Mouse (Mus musculus) gastrocnemius, postnatal 4 days (tissue): ENCODE measurements around the gene Slamf9. TPM values are rescaled to one million over a fixed set of nuclear protein-coding genes. Genes with fewer than 3 reads are reported as not detected.

ENCODE experiments used
- DNase-seq, 2 experiments: peaks; one replicate each; pipeline ENCODE4 v3.0.0; 2021 to 2022; ENCODE audit warnings: low spot score in 2 of 2, mixed read lengths in 2 of 2
- total RNA-seq, 2 experiments: library from RNA; stranded (reverse); gene quantifications; 2 replicates each; pipeline ENCODE4 v1.2.3; 2021

Slamf9 gene
- total RNA-seq, 2 experiments from 2014 or later = 0.47 to 0.56 TPM

DNA sequence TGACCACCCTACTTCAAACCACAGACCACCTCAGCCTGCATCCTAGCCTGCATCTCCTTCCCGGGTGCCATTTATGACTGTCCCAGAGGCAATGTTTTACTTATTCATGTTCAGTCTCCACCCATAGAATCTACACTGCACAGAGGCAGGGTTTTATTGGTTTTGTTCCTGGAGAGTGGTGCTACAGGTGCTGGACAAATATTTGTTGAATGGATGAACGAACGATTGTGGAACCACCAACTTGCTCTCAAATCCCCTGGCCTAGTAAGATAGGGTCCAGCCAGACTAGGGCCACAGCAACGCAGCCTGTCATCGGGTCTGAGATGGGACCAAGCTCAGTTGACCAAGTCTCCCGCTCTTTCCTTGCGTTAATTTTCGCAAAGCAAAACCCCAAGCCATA is 34.8 kb downstream of the Slamf9 start:
- no peak for DNase-seq

DNA sequence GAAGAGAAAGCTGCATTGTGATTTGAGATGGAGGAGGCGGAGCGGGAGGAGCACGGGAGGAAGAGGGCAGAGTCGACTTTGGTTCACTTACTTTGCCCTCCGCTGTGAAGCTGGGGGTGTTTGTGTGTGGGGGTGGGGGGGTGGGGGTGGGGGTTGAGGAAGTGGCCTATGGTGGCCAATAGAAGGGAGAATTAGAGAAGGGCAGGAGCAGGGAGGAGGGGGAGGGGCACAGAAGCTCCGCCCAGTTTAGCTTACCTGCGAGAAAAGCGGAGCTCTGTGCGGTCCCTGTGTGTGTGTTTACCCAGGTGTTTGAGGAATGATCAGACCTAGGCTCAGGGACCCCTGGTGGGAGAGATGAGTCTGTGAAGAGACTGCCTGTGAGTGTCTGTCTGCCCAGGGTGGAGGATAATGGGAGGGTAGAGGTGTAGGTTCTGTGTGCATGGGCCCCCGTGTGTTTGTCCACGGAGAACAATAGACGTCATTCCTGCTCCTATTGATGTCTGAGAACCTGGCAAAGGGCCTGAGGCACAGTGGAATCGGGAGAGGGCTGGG is 35.3 kb downstream of the Slamf9 start:
- no peak for DNase-seq

DNA sequence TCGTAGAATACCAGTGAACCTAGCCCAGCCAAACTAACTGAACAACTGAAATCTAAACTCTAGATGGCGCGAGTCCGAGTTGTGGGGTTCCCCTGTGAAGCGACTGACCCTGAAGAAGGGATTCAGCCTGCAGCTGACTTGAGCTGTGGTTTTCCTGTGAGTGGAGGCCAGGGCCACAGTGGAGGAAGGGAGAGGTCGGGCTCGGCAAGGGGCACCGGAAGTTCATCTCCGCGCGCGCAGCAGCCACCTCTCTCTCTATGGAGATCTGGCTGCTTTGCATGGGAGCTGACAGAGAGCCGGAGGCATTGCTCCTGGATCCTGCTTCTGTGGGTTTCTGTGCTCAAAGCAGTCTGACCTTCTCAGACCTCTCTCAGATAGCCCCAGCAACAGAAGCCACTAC is 37.8 kb downstream of the Slamf9 start:
- DNase-seq = peak in 1 of 2 experiments; percentile 56

DNA sequence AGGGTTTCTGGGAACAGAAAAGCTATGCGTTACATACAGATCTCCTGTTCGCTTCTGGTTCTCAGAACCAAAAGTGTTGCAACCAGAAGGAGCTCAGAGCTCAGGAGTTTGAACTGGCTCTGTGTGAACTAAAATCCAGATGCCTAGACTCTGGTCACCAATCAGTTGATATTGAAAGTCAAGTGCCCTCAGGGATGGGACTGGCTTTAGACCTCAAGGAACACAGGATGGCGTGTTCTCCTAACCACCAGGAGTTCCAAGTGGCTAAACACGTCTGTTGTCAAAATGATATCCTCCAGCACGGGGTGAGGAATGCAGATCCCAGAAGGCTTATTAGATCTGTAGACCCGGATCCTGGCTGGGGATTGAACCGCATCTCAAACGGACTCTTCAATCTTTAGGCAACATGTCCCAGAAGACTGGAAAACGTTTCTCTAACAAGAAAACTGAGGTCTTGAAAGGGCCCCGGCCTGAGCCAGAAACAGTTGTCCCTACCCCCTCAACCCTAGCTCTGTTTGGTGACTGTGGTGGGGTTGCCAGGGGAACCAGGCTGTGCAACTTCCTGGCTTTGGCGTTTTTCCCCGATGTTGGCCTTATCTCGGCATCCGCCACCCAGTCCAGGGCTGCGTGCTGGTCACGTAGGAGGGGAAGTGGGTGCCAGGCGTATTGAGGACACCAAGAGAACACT is 38.5 kb downstream of the Slamf9 start:
- DNase-seq = no peak

DNA sequence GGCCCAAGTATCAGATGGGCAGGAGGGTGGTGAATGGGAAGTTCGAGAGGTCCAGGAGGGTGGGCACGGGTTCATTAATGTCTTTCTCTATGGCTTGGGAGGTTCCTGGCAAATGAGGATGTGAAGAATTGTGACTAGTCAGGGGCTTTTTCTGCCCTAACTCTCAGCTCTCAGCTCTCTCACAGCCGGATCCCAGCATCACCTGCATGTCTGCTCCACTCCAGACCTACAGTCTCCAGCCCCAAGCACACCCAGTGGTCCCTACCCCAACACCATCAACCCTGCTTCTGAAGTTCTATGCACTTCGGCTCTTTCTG is 39.0 kb downstream of the Slamf9 start:
- no peak for DNase-seq

DNA sequence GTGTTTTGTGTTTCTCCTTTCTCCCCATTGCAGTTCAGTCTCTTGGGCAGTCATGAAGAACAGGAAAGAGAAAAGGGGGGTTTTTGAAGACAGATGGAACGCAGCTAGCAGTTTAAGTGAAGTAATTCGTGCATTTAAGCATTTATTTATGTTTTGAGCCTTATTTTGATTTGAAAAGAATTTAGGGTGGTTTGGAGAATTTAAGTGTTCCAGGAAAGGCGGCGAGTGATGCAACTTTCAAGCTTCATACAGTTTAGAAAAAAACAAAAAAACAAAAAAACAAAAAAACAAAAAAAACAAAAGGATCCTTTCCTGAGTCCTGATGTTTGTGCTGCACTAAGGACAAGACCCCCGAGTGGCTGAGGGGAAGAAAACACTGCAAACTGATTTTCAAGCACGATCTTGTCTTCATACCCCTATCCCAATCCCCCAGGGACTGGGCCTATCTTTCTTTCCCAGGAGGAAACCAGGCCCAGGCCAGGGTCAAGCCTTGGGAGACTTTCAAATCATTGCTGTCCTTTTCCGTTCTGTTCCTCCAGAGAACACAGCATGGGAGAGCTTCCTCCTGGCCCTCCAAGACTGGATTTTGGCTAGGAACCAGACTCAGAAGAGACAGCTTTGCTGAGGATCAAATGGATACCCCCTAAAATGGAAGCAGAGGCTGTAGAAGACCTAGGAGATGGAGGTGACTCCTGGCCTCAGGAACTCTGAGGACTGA is 39.6 kb downstream of the Slamf9 start:
- DNase-seq = no peak

DNA sequence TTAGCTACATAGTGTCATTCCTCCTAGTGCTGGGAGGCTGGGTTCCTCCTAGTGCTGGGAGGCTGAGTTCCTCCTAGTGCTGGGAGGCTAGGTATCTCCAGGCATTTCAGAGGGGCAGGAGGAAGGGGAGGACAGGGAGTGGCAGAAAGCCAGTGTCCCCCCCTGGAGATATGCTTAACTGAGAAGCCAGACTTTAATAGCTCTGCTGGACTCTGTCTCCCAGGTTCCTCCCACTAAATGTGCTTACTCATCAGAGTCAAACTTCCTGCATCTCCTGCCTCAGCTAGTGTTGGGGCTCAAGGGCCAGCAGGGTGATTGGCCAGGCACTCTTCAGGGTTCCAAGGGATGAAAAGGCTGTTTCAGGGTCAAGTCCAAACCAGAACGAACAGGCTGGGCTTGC is 40.2 kb downstream of the Slamf9 start:
- no peak for DNase-seq

DNA sequence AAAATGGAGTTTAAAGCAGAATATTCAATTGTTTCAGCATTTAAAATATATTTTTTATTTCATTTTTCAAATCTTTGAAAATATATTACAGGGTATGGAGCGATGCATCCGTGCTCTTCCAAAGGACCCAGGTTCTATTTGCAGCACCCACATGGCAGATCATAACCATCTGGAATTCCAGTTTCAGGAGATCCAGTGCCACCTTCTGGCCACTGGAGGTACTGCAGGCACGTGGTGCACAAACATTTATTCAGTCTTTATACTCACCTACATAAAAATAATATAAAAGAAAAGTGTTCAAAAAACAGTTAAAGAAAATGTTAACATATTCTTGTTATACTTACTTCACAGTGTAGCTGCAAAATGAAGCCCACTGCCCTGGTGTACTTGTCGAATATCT is 42.9 kb downstream of the Slamf9 start:
- no peak for DNase-seq

DNA sequence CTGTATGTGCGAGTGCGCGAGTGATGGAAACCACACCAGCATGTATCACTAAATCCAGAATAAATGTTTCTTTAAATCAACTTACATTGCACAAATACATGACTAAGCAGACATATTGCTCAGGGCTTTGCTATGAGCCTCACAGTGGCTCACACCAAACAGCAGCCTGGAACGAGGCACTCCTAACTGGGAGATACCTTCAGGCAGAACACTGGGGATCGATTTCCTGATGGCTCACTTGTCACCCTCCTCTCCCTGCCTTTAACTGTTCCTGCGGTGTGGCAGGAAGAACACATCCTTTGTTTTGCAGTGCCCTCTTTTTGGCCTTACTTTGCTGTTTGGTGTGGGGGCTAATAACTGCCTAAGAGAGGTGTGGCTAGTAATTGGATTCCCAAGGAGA is 44.5 kb downstream of the Slamf9 start:
- DNase-seq = no peak

DNA sequence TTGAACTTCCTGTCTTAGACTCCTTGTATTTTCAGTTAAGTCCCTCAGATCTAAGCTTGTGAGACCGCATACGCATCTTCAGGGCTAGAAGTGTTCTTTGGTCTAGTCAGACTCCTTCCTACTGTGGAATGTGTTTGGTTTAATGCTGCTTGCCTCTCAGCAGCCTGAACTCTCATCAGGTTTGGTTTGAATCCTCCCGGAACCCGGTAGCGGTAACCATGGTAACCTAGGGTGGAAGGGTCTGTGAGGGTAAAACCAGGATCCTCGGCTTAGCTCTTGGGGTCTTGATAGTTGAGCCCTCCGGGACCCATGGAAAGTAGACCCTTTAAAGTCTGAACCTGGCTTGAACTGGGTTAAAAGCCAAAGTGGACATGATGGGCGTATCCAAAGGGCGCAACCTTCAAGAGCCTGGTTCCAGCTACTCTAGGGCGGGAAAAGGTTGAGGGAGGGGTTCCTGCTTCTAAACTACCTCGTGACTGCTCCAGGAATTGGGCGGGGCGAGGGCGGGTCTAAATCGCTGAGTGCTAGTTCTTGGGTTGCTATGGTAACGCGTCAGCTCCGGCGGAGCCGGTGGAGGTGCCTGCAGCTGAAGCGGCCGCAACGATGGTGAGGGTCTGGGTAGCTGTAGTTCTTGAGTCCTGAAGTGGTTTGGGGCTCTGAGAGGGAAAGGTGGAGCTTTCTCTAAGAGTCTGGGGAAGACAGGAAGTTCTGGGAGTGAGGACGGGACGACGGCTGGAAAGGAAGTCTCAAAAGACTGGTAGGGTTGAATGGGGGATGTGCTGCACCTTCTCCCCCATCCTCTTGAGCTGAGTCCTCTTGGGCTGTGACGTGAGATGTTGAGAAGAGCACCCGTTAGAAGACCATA is 45.6 kb downstream of the Slamf9 start, which contains the start of gene Cfap45:
Cfap45 (plus strand) TSS at position 226 of the 865 bp plus-strand sequence.
- peak in 1 of 2 experiments; percentile 73 for DNase-seq

DNA sequence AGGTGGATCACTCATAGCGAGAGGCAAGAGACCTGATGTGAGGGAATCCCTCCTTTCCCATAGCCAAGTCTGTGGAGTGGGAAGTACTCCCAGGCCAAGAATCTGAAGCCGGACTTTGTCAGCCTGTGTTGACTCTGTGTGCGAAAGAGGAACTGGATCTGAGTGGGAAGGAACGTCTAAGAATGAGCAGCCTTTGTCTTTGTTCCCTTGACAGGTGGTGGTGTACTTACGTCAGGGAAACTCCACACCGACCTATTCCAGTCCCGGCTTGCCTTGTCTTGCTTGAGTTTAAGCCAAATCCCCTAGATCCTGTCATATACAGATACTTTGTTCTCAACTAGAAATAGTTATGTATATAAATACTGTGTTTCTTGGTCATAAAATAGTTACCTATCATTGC is 47.4 kb downstream of the Slamf9 start:
- no peak for DNase-seq

DNA sequence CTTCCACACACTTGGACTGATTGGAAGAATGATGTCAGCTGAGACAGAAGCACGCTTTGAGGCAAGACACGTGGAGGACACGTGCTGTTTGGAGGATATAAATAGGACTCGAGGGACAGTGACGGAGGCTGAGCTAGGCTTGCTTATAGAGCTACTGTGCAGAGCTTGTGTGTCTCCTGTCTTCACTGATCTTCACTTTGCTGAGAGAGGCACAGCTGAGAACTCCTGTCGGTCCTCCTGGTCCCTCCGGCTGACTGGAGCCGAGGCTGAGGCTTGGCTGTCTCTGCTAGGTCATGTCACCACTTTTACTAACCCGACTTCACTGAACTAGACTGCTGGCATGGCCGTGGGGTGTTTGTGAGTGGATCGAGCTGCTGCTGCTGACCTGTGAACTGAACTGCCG is 48.5 kb downstream of the Slamf9 start:
- no peak for DNase-seq

DNA sequence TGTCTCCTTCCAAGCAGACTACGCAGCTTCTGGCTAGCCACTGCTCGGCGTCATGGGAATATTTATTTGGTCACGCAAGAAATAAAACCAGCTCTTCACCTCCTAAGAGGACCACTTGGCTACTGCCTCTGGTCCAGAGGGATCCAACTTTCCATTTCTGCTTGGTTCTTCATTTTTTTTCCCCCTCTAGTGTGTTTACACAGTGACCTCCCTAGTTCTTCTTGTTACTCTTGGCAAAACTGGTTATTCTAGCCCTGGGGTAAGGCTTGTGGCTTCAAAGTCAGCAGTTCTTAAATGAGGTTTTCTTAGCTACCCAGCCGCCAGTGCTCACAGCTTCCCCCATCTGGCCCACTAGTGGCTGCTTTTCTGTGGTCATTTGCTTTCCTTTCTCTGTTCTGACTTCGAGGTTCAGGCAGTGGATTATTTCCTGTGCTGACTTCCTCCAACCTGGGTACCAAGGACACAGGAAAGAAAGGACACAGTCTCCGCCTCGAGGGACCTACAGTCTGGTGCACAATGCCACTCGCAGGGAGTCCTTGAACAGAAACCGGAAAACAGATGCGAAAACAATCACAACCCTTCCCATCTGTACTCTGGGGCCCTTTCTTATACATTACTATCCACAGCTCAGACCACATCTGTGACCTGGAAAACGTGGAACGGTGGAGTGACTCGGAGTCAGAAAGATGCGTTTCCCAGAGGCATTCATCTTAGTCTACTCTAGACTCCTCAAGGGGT is 50.0 kb downstream of the Slamf9 start:
- no peak for DNase-seq

DNA sequence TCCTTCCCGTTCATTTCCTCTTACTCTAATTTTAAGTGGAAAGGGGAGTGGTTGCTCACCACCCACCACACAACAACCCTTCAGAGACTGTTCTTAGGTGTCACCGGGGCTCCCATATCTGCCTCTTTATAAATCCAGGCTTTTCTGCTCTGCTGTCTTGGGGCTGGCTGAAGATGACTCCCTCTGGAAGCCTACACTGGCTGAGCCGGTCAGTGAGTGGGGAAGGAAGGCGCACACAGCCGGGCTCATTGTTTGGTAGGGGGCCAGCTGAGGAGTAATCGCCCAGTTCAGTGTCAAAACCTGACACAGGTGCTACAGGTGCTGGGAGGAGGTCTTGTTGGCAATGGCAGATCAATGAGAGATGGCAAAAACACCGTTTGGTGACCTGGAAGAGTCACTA is 50.8 kb downstream of the Slamf9 start:
- DNase-seq = no peak

DNA sequence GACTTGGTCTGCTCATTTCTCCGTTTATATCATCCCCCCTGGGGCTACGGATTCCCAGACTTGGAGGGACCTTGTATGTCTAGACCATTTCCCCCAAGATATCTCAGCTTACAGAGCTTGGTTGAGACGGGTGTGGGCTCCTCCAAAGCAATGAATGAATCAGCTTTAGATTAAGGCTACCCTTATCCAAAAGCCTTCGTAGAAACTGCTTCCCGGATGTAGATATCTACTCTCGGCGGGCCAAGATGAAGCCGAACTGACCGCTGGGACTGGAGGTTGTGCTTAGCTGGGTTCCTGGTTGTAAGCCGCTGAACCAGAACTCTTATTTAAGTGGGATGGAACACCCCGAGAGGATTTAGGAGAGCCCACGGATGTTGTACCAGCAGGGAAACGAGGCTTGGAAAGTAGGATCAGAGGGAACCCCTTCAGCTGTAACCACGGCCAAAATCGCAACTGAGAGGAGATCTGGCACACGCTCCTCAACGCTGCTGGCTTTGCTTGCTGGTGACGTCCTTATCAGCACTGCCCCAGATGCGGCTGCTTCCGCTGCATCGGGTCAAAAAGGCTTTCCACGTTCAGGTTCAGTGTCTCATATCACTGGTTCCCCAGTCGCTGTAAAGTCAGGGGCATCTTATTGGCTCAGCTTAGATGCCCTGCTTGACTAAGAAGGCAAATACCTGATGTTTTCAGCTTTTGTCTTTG is 51.4 kb downstream of the Slamf9 start:
- no peak for DNase-seq

DNA sequence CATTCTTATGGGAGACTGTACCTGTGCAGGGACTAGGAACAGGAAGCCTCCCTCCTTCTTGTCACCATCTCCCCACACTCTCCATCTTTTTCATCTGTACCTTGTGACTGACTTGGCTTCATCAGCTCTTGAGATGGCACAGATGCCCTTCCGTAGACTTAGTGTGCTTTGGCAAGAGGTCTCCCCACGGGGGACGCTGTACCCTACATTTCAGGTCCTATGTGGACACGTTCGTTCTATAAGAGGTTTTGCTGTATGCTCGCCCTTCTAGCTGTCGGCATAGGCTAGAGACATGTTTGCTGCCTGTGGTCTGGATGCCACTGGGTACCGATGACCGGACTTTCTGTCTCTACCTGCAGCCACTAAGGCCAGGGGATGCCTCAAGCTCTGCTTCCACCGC is 52.3 kb downstream of the Slamf9 start:
- no peak for DNase-seq
